Mouse (Mus musculus) adrenal gland (tissue): ENCODE measurements at regions not wholly inside any gene's neighbourhood (a gene's known extent, or its start where the extent isn't known, plus 50 kb on each side); places are given as distances from the start of the nearest gene placed in this dataset.

Experiments used
- intact Hi-C: fragments of 180-260 bp; cut with DNase I; formaldehyde crosslinking; loops from one replicate; pipeline ENCODE4 v1.15.1; 2025

GRCm38 (mm10) chr2:8562948-8563347 is 1053.6 kb upstream of the Celf2 start:
- intact Hi-C loops, result no loop called here

- intact Hi-C loops, result no loop called here
These were observed 1036.8 kb upstream of the Celf2 start for GRCm38 (mm10) chr2:8546116-8546515.

GRCm38 (mm10) chr2:8536842-8537241 is 1027.5 kb upstream of the Celf2 start:
- intact Hi-C loops, result no loop called here

GRCm38 (mm10) chr2:8498466-8498865 is 989.1 kb upstream of the Celf2 start:
- intact Hi-C loops, result no loop called here

- intact Hi-C loops, result loop anchor here (10.0 kb wide), 1 partner anchor 157 kb away; no protein-coding TSS in a partner anchor
These were observed 968.6 kb upstream of the Celf2 start for GRCm38 (mm10) chr2:8477827-8478528.

- intact Hi-C loops, result loop anchor here (10.0 kb wide), 1 partner anchor 164 kb away; no protein-coding TSS in a partner anchor
These were observed 961.2 kb upstream of the Celf2 start for GRCm38 (mm10) chr2:8470546-8470945.

- intact Hi-C loops, result no loop called here
These were observed 959.6 kb upstream of the Celf2 start for GRCm38 (mm10) chr2:8468989-8469388.

GRCm38 (mm10) chr2:8468351-8468750 is 959.0 kb upstream of the Celf2 start:
- intact Hi-C loops, result no loop called here

- intact Hi-C loops, result no loop called here
These were observed 958.3 kb upstream of the Celf2 start for GRCm38 (mm10) chr2:8467531-8468203.

- intact Hi-C loops, result no loop called here
These were observed 943.3 kb upstream of the Celf2 start for GRCm38 (mm10) chr2:8452566-8453243.

GRCm38 (mm10) chr2:8441230-8441629 is 931.9 kb upstream of the Celf2 start:
- intact Hi-C loops, result no loop called here

- intact Hi-C loops, result no loop called here
These were observed 920.4 kb upstream of the Celf2 start for GRCm38 (mm10) chr2:8429652-8430343.

GRCm38 (mm10) chr2:8428145-8428544 is 918.8 kb upstream of the Celf2 start:
- intact Hi-C loops, result no loop called here

- intact Hi-C loops, result no loop called here
These were observed 918.4 kb upstream of the Celf2 start for GRCm38 (mm10) chr2:8427720-8428119.

- intact Hi-C loops, result no loop called here
These were observed 906.6 kb upstream of the Celf2 start for GRCm38 (mm10) chr2:8415917-8416316.

- intact Hi-C loops, result no loop called here
These were observed 884.8 kb upstream of the Celf2 start for GRCm38 (mm10) chr2:8394128-8394527.

GRCm38 (mm10) chr2:8389530-8389929 is 880.2 kb upstream of the Celf2 start:
- intact Hi-C loops, result no loop called here

- intact Hi-C loops, result no loop called here
These were observed 870.9 kb upstream of the Celf2 start for GRCm38 (mm10) chr2:8380246-8380645.

- intact Hi-C loops, result no loop called here
These were observed 870.2 kb upstream of the Celf2 start for GRCm38 (mm10) chr2:8379590-8379989.

GRCm38 (mm10) chr2:8347867-8348266 is 838.5 kb upstream of the Celf2 start:
- intact Hi-C loops, result no loop called here

- intact Hi-C loops, result no loop called here
These were observed 835.4 kb upstream of the Celf2 start for GRCm38 (mm10) chr2:8344748-8345147.

- intact Hi-C loops, result no loop called here
These were observed 828.9 kb upstream of the Celf2 start for GRCm38 (mm10) chr2:8338271-8338670.
